Mouse (Mus musculus): ENCODE measurements around the gene Rpl38. TPM values are rescaled to one million over a fixed set of nuclear protein-coding genes. Genes with fewer than 3 reads are reported as not detected.
"Not testable (repeated sequence)": the region's sequence is repeated elsewhere in the genome, so short reads cannot be mapped to it uniquely, and the experiment has no call there.

Rpl38 gene
- total RNA-seq, 2 experiments from 2014 or later = 1,199 to 1,226 TPM

GRCm38 (mm10) chr11:114655350-114656008, 12.8 kb upstream of the Rpl38 start:
- no peak for DNase-seq (ENCODE audit: low spot score in 2 of 2)

- DNase-seq (ENCODE audit: low spot score in 2 of 2) = no peak
Observed at GRCm38 (mm10) chr11:114656994-114657644, 11.2 kb upstream of the Rpl38 start.

GRCm38 (mm10) chr11:114657737-114658136, 10.6 kb upstream of the Rpl38 start:
- peak in 1 of 2 experiments; percentile 46 for DNase-seq (ENCODE audit: low spot score in 2 of 2)

GRCm38 (mm10) chr11:114662161-114662560, 6.2 kb upstream of the Rpl38 start:
- DNase-seq (ENCODE audit: low spot score in 2 of 2) = no peak

- DNase-seq (ENCODE audit: low spot score in 2 of 2) = peak in 1 of 2 experiments; percentile 60
Observed at GRCm38 (mm10) chr11:114662746-114663362, 5.5 kb upstream of the Rpl38 start.

GRCm38 (mm10) chr11:114664164-114664563, 4.2 kb upstream of the Rpl38 start:
- DNase-seq (ENCODE audit: low spot score in 2 of 2) = no peak

- DNase-seq (ENCODE audit: low spot score in 2 of 2) = no peak
Observed at GRCm38 (mm10) chr11:114665463-114665862, 2.9 kb upstream of the Rpl38 start.

- no peak for DNase-seq (ENCODE audit: low spot score in 2 of 2)
Observed at GRCm38 (mm10) chr11:114666786-114667185, 1.5 kb upstream of the Rpl38 start.

GRCm38 (mm10) chr11:114667236-114667931, 940 bp upstream of the Rpl38 start:
- no peak for DNase-seq (ENCODE audit: low spot score in 2 of 2)

- DNase-seq (ENCODE audit: low spot score in 2 of 2) = peak in 1 of 2 experiments; percentile 49
Observed at GRCm38 (mm10) chr11:114667932-114668285, 415 bp upstream of the Rpl38 start.

- DNase-seq (ENCODE audit: low spot score in 2 of 2) = peak; percentile 63 to 85
Observed at GRCm38 (mm10) chr11:114668741-114669623, 658 bp downstream of the Rpl38 start.

GRCm38 (mm10) chr11:114669651-114670168, 1.4 kb downstream of the Rpl38 start:
- DNase-seq (ENCODE audit: low spot score in 2 of 2) = no peak

- DNase-seq (ENCODE audit: low spot score in 2 of 2) = no peak
Observed at GRCm38 (mm10) chr11:114671147-114671546, 2.8 kb downstream of the Rpl38 start.

GRCm38 (mm10) chr11:114672794-114673718, 4.7 kb downstream of the Rpl38 start:
- DNase-seq (ENCODE audit: low spot score in 2 of 2) = peak in 1 of 2 experiments; percentile 57

- DNase-seq (ENCODE audit: low spot score in 2 of 2) = no peak
Observed at GRCm38 (mm10) chr11:114673719-114674050, 5.4 kb downstream of the Rpl38 start.

GRCm38 (mm10) chr11:114674180-114674579, 5.9 kb downstream of the Rpl38 start:
- no peak for DNase-seq (ENCODE audit: low spot score in 2 of 2)

GRCm38 (mm10) chr11:114674796-114675195, 6.5 kb downstream of the Rpl38 start:
- DNase-seq (ENCODE audit: low spot score in 2 of 2) = not testable (repeated sequence)

GRCm38 (mm10) chr11:114675341-114675825, 7.1 kb downstream of the Rpl38 start, which contains the start of gene Ttyh2:
Gene Ttyh2, plus strand, starts transcription at chr11:114675431.
- DNase-seq (ENCODE audit: low spot score in 2 of 2) = peak; percentile 80 to 85

- peak in 1 of 2 experiments; percentile 52 for DNase-seq (ENCODE audit: low spot score in 2 of 2)
Observed at GRCm38 (mm10) chr11:114675826-114676401, 7.6 kb downstream of the Rpl38 start.

Measured in gastrocnemius, postnatal 4 days (tissue).